Mouse (Mus musculus): ENCODE measurements around the gene Tomm70a. TPM values are rescaled to one million over a fixed set of nuclear protein-coding genes. Genes with fewer than 3 reads are reported as not detected.

Tomm70a gene
- total RNA-seq (2014; fragmentation: Nextera tagmentation) (147 and 167 TPM in 2 replicates), total RNA-seq (2017) (78.4 and 91.1 TPM in 2 replicates), polyA plus RNA-seq (2012) (66.0 and 85.7 TPM in 2 replicates)

- Histone ChIP-seq H3K9me3 (replicated peaks) (no peaks in the 10 kb centered on the region), H3K4me3 (ENCODE audit: low read depth, low read length) (peak within 1 kb of the TSS; percentile 76), H3K4me1 (ENCODE audit: insufficient read depth, low read depth, low read length) (peaks cover 28% of the 10 kb centered on the region), H3K27me3 (ENCODE audit: insufficient read depth, low read length) (0 out of 2 replicates have a peak, but pooled peaks cover 3% of the 10 kb centered on the region), H3K36me3 (replicated peaks) (peaks cover 13% of the 10 kb centered on the region)
- DNase-seq (ENCODE audit: low spot score) (peak; percentile 90), ATAC-seq (ENCODE audit: extremely low read depth, insufficient number of reproducible peaks, low FRiP score, poor library complexity, severe bottlenecking) (peak; percentile 96)
- TF ChIP-seq GATA1 (IDR thresholded peaks at IDR 0.05; ENCODE audit: borderline replicate concordance, low read length) (no peak), CTCF (IDR thresholded peaks at IDR 0.05; ENCODE audit: low read depth, low read length) (no peak), TAL1 (conservative IDR thresholded peaks at IDR 0.05; ENCODE audit: low read depth, low read length) (no peak), GATA2 (IDR thresholded peaks at IDR 0.05; ENCODE audit: borderline replicate concordance, low read depth, low read length) (no peak), POLR2AphosphoS5 (IDR thresholded peaks at IDR 0.05; ENCODE audit: insufficient replicate concordance, low read depth, low read length) (no peak)
Observed at GRCm38 (mm10) chr16:57120913-57121815, at the start of gene Tomm70a. TSS of gene Tomm70a (plus strand) at chr16:57121703.

GRCm38 (mm10) chr16:57075986-57076385, 45.5 kb upstream of the Tomm70a start:
- Histone ChIP-seq H3K27me3 (ENCODE audit: insufficient read depth, low read length) (peaks cover 11% of the 10 kb centered on the region), H3K9me3 (replicated peaks) (no peaks in the 10 kb centered on the region), H3K4me1 (ENCODE audit: insufficient read depth, low read depth, low read length) (no peaks in the 10 kb centered on the region), H3K4me3 (ENCODE audit: low read depth, low read length) (no peak overlapping the region), H3K36me3 (replicated peaks) (no peaks in the 10 kb centered on the region)
- DNase-seq (ENCODE audit: low spot score), result no peak
- TF ChIP-seq TAL1 (conservative IDR thresholded peaks at IDR 0.05; ENCODE audit: low read depth, low read length), result no peak
- no peak for TF ChIP-seq GATA2 (IDR thresholded peaks at IDR 0.05; ENCODE audit: borderline replicate concordance, low read depth, low read length)
- TF ChIP-seq POLR2AphosphoS5 (IDR thresholded peaks at IDR 0.05; ENCODE audit: insufficient replicate concordance, low read depth, low read length), result no peak
- no peak for TF ChIP-seq GATA1 (IDR thresholded peaks at IDR 0.05; ENCODE audit: borderline replicate concordance, low read length)
- TF ChIP-seq CTCF (IDR thresholded peaks at IDR 0.05; ENCODE audit: low read depth, low read length), result no peak
- ATAC-seq (ENCODE audit: extremely low read depth, insufficient number of reproducible peaks, low FRiP score, poor library complexity, severe bottlenecking), result no peak

GRCm38 (mm10) chr16:57079577-57079976, 41.9 kb upstream of the Tomm70a start:
- Histone ChIP-seq H3K4me3 (ENCODE audit: low read depth, low read length) (no peak overlapping the region), H3K27me3 (ENCODE audit: insufficient read depth, low read length) (peaks cover 8% of the 10 kb centered on the region; the same call in 1 of the 2 replicates), H3K36me3 (replicated peaks) (no peaks in the 10 kb centered on the region), H3K4me1 (ENCODE audit: insufficient read depth, low read depth, low read length) (no peaks in the 10 kb centered on the region), H3K9me3 (replicated peaks) (no peaks in the 10 kb centered on the region)
- no peak for DNase-seq (ENCODE audit: low spot score)
- ATAC-seq (ENCODE audit: extremely low read depth, insufficient number of reproducible peaks, low FRiP score, poor library complexity, severe bottlenecking), result no peak
- no peak for TF ChIP-seq TAL1 (conservative IDR thresholded peaks at IDR 0.05; ENCODE audit: low read depth, low read length)

GRCm38 (mm10) chr16:57092460-57092859, 29.0 kb upstream of the Tomm70a start:
- Histone ChIP-seq H3K27me3 (ENCODE audit: insufficient read depth, low read length) (peaks cover 6% of the 10 kb centered on the region), H3K4me1 (ENCODE audit: insufficient read depth, low read depth, low read length) (no peaks in the 10 kb centered on the region), H3K36me3 (replicated peaks) (no peaks in the 10 kb centered on the region), H3K4me3 (ENCODE audit: low read depth, low read length) (no peak overlapping the region), H3K9me3 (replicated peaks) (no peaks in the 10 kb centered on the region)
- DNase-seq (ENCODE audit: low spot score) (no peak), ATAC-seq (ENCODE audit: extremely low read depth, insufficient number of reproducible peaks, low FRiP score, poor library complexity, severe bottlenecking) (no peak)
- TF ChIP-seq GATA2 (IDR thresholded peaks at IDR 0.05; ENCODE audit: borderline replicate concordance, low read depth, low read length), result no peak
- TF ChIP-seq POLR2AphosphoS5 (IDR thresholded peaks at IDR 0.05; ENCODE audit: insufficient replicate concordance, low read depth, low read length), result no peak
- no peak for TF ChIP-seq TAL1 (conservative IDR thresholded peaks at IDR 0.05; ENCODE audit: low read depth, low read length)

GRCm38 (mm10) chr16:57092911-57093605, 28.4 kb upstream of the Tomm70a start:
- Histone ChIP-seq H3K4me3 (ENCODE audit: low read depth, low read length) (no peak overlapping the region), H3K27me3 (ENCODE audit: insufficient read depth, low read length) (peaks cover 6% of the 10 kb centered on the region), H3K36me3 (replicated peaks) (no peaks in the 10 kb centered on the region), H3K9me3 (replicated peaks) (no peaks in the 10 kb centered on the region), H3K4me1 (ENCODE audit: insufficient read depth, low read depth, low read length) (no peaks in the 10 kb centered on the region)
- TF ChIP-seq CTCF (IDR thresholded peaks at IDR 0.05; ENCODE audit: low read depth, low read length) (no peak), GATA2 (IDR thresholded peaks at IDR 0.05; ENCODE audit: borderline replicate concordance, low read depth, low read length) (no peak), GATA1 (IDR thresholded peaks at IDR 0.05; ENCODE audit: borderline replicate concordance, low read length) (no peak), POLR2AphosphoS5 (IDR thresholded peaks at IDR 0.05; ENCODE audit: insufficient replicate concordance, low read depth, low read length) (no peak), TAL1 (conservative IDR thresholded peaks at IDR 0.05; ENCODE audit: low read depth, low read length) (no peak)
- DNase-seq (ENCODE audit: low spot score), result no peak
- no peak for ATAC-seq (ENCODE audit: extremely low read depth, insufficient number of reproducible peaks, low FRiP score, poor library complexity, severe bottlenecking)

- H3K27me3 ChIP-seq (ENCODE audit: insufficient read depth, low read length), result peaks cover 8% of the 10 kb centered on the region
- TF ChIP-seq TAL1 (conservative IDR thresholded peaks at IDR 0.05; ENCODE audit: low read depth, low read length) (no peak), CTCF (IDR thresholded peaks at IDR 0.05; ENCODE audit: low read depth, low read length) (no peak), POLR2AphosphoS5 (IDR thresholded peaks at IDR 0.05; ENCODE audit: insufficient replicate concordance, low read depth, low read length) (no peak), GATA1 (IDR thresholded peaks at IDR 0.05; ENCODE audit: borderline replicate concordance, low read length) (no peak), GATA2 (IDR thresholded peaks at IDR 0.05; ENCODE audit: borderline replicate concordance, low read depth, low read length) (no peak)
- no peaks in the 10 kb centered on the region for H3K4me1 ChIP-seq (ENCODE audit: insufficient read depth, low read depth, low read length)
- no peak overlapping the region for H3K4me3 ChIP-seq (ENCODE audit: low read depth, low read length)
- ATAC-seq (ENCODE audit: extremely low read depth, insufficient number of reproducible peaks, low FRiP score, poor library complexity, severe bottlenecking), result no peak
- DNase-seq (ENCODE audit: low spot score), result no peak
- no peaks in the 10 kb centered on the region for H3K9me3 ChIP-seq (replicated peaks)
- no peaks in the 10 kb centered on the region for H3K36me3 ChIP-seq (replicated peaks)
Observed at GRCm38 (mm10) chr16:57098468-57099144, 22.9 kb upstream of the Tomm70a start.
